Mouse (Mus musculus): ENCODE data around the gene Fbxo21. TPM values are rescaled to one million over a fixed set of nuclear protein-coding genes. Genes with fewer than 3 reads are reported as not detected.

Gene Fbxo21
- total RNA-seq, 2 experiments from 2014 or later, result 128 to 150 TPM

DNA sequence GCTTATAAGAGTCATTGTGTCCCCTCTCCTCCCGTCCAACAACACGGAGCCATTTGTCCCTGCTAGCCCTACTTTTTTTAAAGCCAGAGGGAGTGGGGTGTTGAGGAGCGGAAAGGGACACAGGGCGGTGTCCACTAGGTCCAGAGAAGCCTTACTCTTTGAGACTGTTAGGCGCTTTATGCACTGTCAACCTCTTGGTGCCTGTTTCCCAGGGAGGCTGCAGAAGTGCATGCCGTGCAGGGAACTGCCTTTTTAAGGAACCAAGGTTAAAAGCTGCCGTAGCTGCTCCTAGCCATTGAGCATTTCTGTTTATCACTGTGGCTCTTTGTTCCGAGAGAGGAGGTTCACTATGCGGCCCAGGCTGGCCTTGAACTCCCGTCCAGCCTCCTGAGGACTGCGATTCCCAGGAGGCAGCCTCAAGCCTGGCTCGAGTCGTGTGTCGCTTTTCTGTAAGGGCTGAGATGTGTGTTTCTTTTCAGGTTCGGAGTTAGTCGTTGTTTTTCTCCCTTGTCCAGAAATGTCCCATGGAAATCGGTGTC lies 1.7 kb downstream of the Fbxo21 start:
- DNase-seq (ENCODE audit: extremely low spot score in 1 of 2, low spot score in 1 of 2), result no peak

DNA sequence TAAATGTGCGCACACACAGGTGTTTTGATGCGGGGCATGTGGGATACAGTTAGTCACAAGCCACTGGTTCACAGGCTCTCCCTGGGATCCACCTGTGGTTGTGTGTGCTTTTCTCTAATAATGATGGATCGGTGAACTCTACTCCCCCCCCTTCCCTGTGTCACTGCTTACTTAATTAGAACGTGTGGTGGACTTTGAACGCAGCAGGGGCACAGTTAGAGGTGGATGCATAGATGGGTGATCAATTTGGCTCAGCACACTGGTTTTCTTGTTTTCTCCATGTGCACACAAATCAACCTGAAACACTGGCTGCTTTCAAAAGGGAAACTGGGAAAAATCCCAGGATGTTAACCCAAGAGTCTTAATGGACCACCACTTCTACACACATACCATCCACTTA lies 2.6 kb downstream of the Fbxo21 start:
- DNase-seq (ENCODE audit: extremely low spot score in 1 of 2, low spot score in 1 of 2), result no peak

DNA sequence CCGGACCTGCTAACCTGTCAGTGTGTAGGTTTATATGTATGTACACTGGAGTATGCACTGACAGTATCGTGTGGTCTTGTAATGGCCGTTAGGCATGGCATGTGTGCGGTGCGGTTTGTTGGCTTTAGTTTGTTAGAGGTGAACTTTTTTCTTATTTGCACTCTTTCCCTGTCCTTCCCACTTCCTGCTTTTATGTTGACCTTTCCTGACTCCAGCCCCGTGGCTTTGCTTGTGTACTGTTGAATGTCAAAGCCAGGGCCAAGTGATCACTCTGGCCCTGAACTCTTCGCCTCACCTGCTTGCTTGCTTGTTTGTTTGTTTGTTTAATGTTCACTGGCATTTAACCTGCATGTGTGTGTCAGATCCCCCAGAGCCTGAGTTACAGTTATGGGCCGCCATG lies 4.4 kb downstream of the Fbxo21 start:
- no peak for DNase-seq (ENCODE audit: extremely low spot score in 1 of 2, low spot score in 1 of 2)

DNA sequence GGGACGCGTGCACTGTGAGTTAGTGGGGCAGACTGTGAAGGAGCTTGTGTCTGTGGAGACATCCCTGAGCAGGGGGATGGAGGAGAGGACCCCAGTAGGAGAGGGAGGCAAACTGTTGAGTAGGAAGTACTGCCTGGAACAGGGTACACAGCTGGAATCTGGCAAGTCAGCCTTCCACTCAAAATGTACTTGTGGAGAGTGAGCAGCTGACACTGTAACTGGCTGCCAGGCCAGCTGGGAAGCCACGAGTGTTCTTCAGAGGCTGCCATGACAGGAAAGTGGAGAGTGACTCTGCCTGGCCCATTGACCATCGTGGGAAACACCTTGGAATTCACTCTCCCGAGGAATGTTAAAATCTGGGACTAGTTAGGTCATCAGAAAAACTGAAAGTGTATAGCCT lies 5.4 kb downstream of the Fbxo21 start:
- no peak for DNase-seq (ENCODE audit: extremely low spot score in 1 of 2, low spot score in 1 of 2)

DNA sequence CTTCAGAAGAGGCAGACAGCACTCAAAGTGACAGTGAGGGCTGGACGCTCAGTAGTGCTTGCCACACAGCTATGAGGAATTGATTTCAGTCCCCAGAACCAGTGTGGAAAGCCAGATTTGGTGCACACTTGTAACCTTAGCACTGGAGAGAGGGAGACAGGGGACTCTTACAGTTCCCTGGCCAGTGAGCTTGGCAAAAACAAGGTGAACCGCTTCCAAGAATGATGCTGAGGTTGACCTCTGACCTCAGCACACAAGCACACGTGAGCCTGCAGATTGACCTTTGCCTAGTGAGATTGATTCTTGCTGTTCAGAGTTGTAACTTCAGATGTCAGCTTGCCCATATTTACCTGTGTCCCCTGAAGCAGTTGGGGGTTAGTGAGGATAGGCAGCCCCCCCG lies 9.8 kb downstream of the Fbxo21 start:
- no peak for DNase-seq (ENCODE audit: extremely low spot score in 1 of 2, low spot score in 1 of 2)

DNA sequence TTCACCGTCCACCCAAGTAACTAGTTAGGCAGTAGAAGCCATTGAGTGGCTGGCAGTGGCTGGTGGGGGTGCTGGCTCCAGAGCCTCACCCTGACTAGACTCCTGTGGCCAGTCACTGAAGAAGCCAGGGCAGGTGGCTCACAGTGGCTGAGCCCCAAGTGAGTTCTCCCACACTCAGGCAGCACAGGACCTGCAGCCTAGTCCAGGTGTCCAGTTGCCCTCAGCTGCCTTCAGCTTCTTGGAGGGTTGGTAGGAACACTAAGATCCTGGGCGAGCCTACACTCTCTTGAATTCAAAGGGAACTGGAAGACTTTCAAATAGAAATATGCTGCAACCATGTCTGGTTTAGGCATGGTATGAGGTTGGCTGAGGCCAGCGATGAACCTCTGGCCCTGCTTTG lies 11.4 kb downstream of the Fbxo21 start:
- DNase-seq (ENCODE audit: extremely low spot score in 1 of 2, low spot score in 1 of 2), result no peak

DNA sequence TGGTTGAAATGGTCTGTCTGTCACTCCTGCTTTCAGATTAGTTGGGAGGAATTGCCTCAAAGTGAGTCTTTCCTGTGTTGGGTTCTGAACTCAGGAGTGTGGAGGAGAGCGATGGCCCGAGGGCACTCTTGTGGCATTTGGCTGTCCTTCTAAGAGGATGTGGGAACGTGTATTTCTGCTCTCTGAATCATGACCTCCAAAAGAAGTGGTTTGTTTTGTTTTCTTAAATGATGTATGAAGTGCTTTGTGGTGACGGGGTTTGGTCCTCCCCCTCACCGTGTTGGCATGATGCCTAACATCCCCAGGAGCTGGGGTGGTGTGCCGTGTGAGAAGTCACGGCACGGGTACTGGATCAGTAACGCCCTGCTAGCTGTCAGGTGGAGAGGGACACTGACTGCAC lies 11.8 kb downstream of the Fbxo21 start:
- DNase-seq (ENCODE audit: extremely low spot score in 1 of 2, low spot score in 1 of 2), result no peak

DNA sequence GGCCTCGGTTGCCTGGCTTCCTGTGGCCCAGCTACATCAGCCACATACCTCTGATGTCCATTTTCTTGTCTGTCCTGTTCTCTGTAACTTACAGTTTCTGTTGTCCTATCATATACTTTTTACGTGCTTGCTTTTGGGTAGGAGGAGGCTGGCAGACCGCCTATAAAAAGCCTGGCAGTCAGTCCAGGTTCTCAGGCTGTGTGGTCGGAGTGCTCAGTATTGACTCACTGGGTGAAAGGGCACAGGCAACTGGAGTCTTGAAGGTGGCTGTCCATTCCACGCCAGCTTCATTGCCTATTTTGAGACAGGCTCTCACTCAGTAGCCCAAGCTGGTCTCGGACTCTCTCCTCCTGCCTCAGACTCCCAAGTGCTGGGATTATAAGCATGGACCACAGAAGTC lies 13.2 kb downstream of the Fbxo21 start:
- DNase-seq (ENCODE audit: extremely low spot score in 1 of 2, low spot score in 1 of 2), result no peak

DNA sequence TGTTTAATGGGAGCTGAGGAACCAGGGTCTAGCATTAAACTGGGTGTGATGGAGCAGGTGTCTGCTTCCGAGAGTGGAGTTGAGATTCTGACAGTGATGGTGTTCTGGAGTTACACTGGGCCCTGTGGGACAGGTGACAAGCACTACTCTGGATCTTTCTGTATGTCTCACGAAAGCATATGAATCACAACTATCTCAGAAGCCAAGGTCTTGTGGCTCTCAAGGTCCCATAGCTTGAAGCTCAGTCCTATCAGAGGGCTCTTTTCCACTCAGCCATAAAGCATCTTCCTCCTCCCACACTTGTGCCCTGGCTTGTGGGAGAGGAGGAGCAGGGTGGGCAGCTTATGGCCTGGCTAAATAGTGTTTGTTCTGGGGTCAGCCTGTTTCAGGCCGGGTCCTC lies 14.4 kb downstream of the Fbxo21 start:
- no peak for DNase-seq (ENCODE audit: extremely low spot score in 1 of 2, low spot score in 1 of 2)

DNA sequence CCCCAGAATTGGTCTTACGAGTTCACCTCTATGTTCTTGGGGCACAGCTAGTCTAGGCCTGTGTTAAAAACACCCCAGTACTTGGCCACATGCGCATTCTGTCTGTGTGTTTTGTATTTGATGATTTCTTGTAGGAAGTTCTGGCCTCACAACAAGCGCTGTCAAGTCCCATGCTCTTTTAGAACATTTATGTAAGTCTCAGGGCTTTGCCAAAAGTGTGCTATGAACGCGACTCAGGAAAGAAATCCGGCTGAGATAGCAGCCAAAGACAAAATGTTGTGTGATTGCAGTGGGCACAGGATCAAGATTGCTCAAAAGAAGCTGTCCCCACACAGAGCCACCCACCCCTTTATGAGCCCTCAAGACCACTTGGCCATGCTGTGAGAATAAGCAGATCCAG lies 17.0 kb downstream of the Fbxo21 start:
- no peak for DNase-seq (ENCODE audit: extremely low spot score in 1 of 2, low spot score in 1 of 2)

DNA sequence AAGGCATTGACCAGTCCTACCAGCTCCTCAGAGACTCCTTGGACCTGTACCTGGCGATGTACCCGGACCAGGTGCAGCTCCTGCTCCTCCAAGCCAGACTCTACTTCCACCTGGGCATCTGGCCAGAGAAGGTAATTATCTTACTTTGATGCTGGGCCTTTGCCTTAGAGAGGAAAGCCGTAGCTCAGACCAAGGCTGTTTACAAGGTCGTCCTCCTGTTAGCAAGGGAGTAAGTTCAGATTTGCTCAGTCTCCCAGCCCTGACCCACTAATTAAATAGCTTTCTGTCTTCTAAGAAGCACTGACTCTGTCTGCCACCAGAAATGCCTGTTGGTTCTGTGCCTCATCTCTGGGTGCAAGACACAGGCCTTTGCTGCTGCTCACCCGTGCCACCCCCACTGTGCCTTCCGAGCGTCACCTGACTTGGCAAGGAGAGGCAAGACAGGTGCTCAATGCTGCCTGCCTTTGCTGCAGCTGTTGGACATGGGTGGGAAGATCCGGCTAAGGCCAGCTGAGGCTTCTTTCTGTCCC lies 18.9 kb downstream of the Fbxo21 start:
- no peak for DNase-seq (ENCODE audit: extremely low spot score in 1 of 2, low spot score in 1 of 2)

DNA sequence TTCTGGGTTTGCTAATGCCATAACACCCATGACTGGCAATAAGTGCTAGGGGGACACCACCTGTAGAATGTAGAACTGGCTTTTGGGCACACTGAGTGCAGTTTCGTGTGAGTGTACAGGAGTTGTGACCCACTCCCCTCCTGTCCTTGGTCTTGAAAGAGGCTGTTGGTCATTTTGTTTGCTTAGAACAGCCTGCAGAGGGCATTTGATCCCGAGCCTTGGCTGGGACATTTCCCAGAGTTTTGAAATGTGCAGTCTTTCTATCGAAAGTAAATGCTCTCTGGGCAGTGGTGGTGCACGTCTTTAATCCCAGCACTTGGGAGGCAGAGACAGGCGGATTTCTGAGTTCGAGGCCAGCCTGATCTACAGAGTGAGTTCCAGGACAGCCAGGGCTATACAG lies 19.4 kb downstream of the Fbxo21 start:
- no peak for DNase-seq (ENCODE audit: extremely low spot score in 1 of 2, low spot score in 1 of 2)

DNA sequence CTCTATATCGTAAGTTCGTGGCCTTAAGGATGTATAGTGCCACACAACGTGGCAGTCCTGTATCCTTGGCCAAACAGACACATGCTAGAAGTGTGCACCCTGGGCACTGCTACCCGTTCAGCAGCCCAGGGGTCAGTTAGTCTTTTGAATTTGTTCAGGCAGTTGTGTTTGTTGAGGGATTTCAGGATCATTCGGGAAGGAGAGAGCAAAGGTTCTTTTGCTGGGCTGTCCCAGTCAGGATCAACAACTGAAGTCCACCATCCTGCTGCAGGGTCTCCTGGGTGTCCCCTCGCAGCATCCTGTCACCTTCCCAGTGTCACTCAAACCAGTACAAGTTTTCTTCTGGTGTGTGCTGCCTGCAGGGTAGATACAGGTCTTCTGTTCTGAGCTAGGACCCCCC lies 20.1 kb downstream of the Fbxo21 start:
- DNase-seq (ENCODE audit: extremely low spot score in 1 of 2, low spot score in 1 of 2), result no peak

DNA sequence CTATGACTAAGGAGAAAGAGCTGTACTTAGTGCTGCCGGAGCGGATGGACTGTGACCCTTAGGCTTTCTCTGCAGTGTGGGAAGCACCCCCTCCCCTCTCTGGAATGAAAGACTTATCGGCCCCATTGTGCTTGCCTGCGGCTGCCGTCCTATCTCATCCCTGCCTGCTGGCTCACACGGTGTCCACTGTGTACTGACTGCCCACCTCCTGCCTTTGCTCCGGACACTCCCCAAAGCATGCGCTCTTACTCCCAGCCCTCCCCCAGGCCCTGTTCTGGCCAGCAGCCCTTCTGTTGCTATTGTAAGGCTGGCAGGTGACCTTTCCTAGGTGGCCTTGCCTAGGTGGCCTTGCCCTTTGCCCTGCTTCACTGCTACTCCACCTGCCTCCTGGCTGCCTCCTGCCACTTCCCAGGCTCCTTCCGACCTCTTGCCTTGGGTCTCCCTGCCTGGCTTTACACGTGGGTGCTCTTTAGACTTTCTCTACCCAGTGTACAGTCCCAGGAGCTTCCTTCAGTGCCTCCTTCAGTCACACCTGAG lies 21.0 kb downstream of the Fbxo21 start:
- no peak for DNase-seq (ENCODE audit: extremely low spot score in 1 of 2, low spot score in 1 of 2)

DNA sequence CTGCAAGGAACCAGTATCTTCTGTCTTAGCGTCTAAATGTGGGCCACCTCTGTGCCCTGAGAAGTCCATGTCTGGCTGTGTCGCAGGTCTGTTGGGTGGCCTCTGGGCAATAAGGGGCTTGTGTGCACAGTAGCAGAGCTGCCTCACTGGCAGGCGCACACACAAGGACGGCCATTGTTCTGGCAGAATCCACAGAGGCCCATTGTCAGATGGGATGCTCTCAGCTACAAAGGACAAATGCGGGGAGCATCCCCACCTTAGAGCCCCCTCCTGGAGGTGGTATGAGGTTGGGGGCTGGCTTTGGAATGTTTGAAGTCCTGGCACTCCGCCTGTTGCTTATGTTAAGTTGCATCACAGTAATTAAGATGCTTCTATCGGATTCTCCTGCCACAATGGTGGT lies 22.5 kb downstream of the Fbxo21 start:
- DNase-seq (ENCODE audit: extremely low spot score in 1 of 2, low spot score in 1 of 2), result no peak

DNA sequence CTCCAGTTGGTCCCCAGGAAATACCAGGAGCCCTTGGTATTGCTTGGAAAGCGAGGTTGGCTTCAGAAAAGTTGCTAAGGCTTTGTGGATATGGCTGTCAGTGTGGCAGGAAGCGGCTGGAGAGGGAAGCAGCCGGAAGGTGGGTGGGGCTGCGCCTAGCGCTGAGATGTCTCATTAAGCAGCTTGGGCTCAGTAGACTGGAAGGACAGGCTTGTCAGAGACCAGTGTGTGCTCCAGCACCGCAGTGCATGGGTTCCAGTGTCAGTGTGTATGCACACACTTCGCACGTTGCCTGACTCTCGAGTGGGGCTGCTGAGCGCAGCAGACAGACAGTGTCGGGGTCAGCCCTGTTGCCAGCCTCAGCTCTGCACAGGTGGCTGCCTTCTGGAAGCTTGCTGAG lies 23.1 kb downstream of the Fbxo21 start:
- DNase-seq (ENCODE audit: extremely low spot score in 1 of 2, low spot score in 1 of 2), result no peak

DNA sequence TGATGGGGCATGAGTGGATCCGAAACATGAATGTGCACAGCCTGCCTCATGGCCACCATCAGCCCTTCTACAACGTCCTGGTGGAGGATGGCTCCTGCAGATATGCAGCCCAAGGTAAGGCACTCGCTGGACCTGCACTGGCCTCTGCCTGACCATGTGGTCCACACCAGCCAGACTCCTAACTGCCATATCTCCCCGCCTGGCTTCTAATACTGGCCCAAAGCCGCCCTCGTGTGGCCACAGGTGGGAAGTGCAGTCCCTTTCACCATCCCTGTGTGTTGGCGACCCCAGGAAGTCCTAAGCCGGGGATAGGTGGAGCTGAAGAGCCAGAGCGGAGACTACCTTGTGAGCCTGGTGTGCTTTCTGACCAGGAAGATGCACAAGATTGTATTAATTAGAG lies 25.5 kb downstream of the Fbxo21 start:
- peak; percentile 66 to 83 for DNase-seq (ENCODE audit: extremely low spot score in 1 of 2, low spot score in 1 of 2)

DNA sequence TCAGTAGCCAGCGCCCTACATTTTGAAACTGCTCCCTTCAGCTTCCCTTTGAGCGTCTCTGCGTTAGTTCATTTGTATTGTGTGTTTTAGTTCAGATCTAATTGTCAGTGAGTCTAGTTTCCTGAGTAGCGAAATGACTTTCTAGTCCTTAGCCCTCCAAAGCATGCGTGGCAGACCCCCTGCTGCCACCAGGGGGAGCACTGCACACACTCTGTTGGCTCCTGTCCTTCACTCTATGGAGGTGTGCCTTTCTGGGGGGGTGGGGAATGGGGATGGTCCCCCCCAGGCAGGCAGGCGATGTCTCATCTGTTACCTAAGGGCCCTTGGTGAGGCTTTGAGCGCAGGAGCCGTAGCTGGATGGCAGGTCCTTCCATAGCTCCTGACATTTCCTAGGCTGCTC lies 28.1 kb downstream of the Fbxo21 start:
- DNase-seq (ENCODE audit: extremely low spot score in 1 of 2, low spot score in 1 of 2), result peak; percentile 47 to 87

DNA sequence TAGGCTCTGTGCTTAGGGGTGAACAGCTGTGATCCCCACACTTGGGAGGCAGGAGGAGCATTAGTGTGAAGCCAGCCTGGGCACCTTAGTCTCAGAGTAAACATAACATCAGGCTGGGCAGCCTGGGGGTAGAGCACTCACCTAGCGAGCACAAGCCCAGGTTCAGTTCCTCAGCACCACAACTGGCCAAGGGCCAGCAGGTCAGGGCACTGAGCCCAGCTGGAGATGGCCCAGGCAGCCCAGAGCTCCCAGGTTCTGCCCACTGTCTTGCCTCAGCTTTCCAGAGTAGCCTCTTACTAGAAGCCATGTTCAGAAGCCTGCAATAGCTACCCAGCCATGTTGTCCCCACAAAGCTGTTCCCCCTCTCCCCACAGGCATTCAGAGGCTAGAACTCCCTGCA lies 29.2 kb downstream of the Fbxo21 start:
- no peak for DNase-seq (ENCODE audit: extremely low spot score in 1 of 2, low spot score in 1 of 2)

DNA sequence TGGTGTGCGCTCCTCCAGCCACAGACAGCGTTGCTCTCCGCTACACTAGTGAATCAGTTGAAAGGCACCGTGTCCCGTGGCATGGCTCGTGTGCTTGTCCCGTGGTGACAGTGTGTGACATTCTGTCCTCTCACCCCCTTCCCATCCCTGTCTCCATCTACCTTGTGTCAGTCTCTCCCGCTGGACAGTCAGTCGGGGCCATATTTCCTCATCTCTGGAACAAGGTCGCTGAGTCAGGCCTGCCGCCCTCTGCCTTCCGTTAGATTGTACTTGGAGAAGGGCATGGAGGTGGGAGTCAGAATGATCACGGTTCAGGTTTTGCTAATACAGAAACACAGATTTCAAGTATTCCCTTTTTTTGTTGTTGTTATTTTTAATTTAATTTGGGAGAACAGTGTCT lies 31.8 kb downstream of the Fbxo21 start:
- DNase-seq (ENCODE audit: extremely low spot score in 1 of 2, low spot score in 1 of 2), result no peak

DNA sequence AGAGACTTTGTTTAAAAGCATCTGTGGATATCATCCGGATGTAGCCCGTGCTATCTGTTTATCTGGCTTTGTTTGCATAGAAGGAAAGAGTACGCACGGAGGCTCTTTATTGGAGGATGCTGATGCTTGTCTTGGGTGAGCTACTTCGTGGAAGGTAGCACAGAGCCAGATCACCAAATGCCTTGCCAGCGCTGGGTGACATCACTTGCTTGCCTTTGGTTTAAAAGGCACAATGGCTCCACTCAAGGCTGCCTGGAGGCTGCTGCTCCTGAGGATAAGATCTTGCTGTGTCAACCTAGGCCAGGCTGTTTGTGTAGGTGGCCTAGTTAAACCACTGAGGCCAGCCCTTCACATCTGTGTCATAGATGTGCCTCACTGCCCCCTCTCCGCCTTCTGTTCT lies 34.3 kb downstream of the Fbxo21 start:
- DNase-seq (ENCODE audit: extremely low spot score in 1 of 2, low spot score in 1 of 2), result no peak

DNA sequence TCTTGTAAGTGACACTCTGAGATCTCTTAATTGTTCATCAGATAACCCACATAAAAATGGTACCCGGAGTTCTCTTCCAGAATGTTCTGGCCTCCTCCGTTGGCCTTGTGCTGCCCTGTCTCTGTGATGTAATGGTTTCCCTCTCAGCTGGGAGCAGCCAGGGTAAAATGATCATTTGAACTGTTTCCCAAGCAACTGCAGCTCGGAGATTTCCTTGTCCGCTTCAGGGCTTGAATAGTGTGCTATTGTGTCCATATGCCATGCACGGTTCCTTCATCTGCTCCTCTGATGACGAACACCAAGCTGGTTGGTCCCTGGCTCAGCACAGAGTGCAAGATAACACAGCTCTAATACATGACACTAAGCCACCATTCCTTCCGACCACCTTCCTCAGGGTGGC lies 35.3 kb downstream of the Fbxo21 start:
- DNase-seq (ENCODE audit: extremely low spot score in 1 of 2, low spot score in 1 of 2), result no peak

DNA sequence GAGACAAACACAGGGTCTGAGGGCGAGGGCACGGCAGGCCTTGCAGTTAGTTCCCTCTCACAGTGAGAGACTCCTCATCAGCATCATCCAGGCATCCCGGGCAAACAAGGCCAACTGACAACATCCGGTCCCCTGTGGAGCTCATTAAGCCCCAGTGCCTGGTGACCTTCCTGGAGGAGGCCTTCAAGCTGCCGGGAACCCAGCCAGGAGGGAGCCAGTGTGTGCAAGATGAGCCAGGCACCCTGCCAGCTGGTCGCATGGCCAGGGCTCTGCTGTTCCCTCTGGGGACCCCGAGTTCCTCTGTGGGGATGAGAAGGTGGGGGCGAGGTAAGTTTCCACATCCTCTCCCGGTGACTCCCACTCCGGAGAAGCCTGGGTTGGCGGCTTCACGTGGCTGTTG lies 38.5 kb downstream of the Fbxo21 start:
- no peak for DNase-seq (ENCODE audit: extremely low spot score in 1 of 2, low spot score in 1 of 2)
